Mouse (Mus musculus) heart, embryonic 16.5 days (tissue): ENCODE measurements at regions not wholly inside any gene's neighbourhood (a gene's known extent, or its start where the extent isn't known, plus 50 kb on each side); places are given as distances from the start of the nearest gene placed in this dataset.

Source experiments
- ATAC-seq: fragments of 200-750 bp; cut with Nextera tagmentation; replicated peaks from 2 replicates; pipeline ENCODE4 v1.8.0; 2017; ENCODE audit warnings: moderate number of reproducible peaks; ENCODE audit not compliant: insufficient read depth, low FRiP score; ENCODE audit errors: extremely low read depth
- H3K27ac ChIP-seq: fragments of 300-500 bp; sonication (generic); 2 replicates; pipeline ENCODE4 v1.5.1; 2014; ENCODE audit warnings: mild to moderate bottlenecking, low read length, control low read depth, moderate library complexity
- H3K27me3 ChIP-seq: fragments of 300-500 bp; sonication (generic); 2 replicates; pipeline ENCODE4 v1.6.1; 2014; ENCODE audit warnings: low read length, mixed read lengths; ENCODE audit not compliant: control insufficient read depth, insufficient read depth
- H3K36me3 ChIP-seq: fragments of 300-500 bp; sonication (generic); 2 replicates; pipeline ENCODE4 v1.6.1; 2014; ENCODE audit not compliant: control insufficient read depth, insufficient read depth
- H3K4me1 ChIP-seq: fragments of 300-500 bp; sonication (generic); 2 replicates; pipeline ENCODE4 v1.6.1; 2014; ENCODE audit warnings: low read length, mixed read lengths; ENCODE audit not compliant: control insufficient read depth, insufficient read depth
- H3K4me2 ChIP-seq: fragments of 300-500 bp; sonication (generic); 2 replicates; pipeline ENCODE4 v1.6.1; 2014; ENCODE audit warnings: low read depth, mild to moderate bottlenecking, control low read depth, low read length
- H3K4me3 ChIP-seq: fragments of 300-500 bp; sonication (generic); 2 replicates; pipeline ENCODE4 v1.5.1; 2014; ENCODE audit warnings: mild to moderate bottlenecking, control low read depth, low read length
- H3K9ac ChIP-seq: fragments of 300-500 bp; sonication (generic); 2 replicates; pipeline ENCODE4 v1.6.1; 2014; ENCODE audit warnings: low read length, control low read depth
- H3K9me3 ChIP-seq: fragments of 300-500 bp; sonication (generic); replicated peaks from 2 replicates; pipeline ENCODE4 v1.6.1; 2016; ENCODE audit warnings: low read length; ENCODE audit not compliant: control insufficient read depth
- WGBS: fragments of 180-500 bp; shearing (Covaris S2); extraction: QIAGEN DNeasy Blood & Tissue Kit; methylation state at CpG from one replicate; pipeline ENCODE4 v1.1.7; 2014; 5-methylcytosine and 5-hydroxymethylcytosine counted together

GRCm38 (mm10) chr5:90088541-90088940 lies 135.3 kb downstream of the Cox18 start:
- Histone ChIP-seq H3K4me3 (no peak overlapping the region), H3K27ac (no peak overlapping the region), H3K9ac (no peak overlapping the region), H3K9me3 (no peaks in the 10 kb centered on the region), H3K4me1 (no peaks in the 10 kb centered on the region), H3K27me3 (no peaks in the 10 kb centered on the region), H3K36me3 (no peaks in the 10 kb centered on the region), H3K4me2 (no peak overlapping the region)
- ATAC-seq: no peak
- WGBS: 90% methylated on average over 7 of the region's 7 CpGs

- Histone ChIP-seq H3K4me1 (no peaks in the 10 kb centered on the region), H3K4me2 (no peak overlapping the region), H3K27me3 (no peaks in the 10 kb centered on the region), H3K9ac (no peak overlapping the region), H3K4me3 (no peak overlapping the region), H3K36me3 (no peaks in the 10 kb centered on the region), H3K27ac (no peak overlapping the region), H3K9me3 (no peaks in the 10 kb centered on the region)
- no peak for ATAC-seq
- WGBS: 64% methylated on average over 6 of the region's 6 CpGs
These were observed 137.3 kb downstream of the Cox18 start for GRCm38 (mm10) chr5:90086491-90086890.

GRCm38 (mm10) chr5:90077025-90077536 lies 146.7 kb downstream of the Cox18 start:
- ATAC-seq: no peak
- no peak overlapping the region for H3K4me2 ChIP-seq
- 83% methylated on average over 6 of the region's 6 CpGs for WGBS

DNA sequence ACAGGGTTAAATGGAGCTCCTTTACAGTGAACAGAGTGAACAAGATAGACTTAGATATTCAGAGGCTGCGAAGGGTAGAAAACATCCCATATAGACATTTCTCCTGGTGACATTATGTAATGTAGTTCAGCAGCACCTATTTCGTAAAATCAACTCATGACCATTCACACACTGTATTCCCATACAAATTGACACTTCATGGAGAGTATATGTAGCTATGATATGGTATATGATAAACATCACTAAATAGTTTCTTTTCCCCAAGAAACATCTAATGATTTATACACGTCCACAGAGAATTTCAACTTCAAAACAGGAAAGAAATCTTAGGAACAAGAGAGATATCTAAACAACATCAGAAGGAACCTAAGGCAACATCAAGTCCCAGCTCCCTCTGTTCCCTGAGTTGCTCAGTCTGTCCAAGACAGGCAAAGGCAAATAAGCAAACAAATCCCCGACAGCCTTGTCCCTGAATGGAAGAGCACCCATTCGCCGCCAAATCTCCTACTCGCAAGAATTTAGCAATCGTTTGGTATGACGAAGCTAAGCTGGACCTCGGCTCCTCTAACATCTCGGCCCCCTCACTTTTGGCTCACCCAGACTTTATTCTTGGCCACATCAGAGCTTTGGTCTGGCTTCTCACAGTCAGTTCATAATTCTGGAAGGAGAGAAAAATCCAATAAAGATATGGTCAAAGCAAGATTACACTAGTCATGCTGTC lies 148.0 kb downstream of the Cox18 start:
- WGBS: 79% methylated on average over 11 of the region's 11 CpGs
- ATAC-seq: no peak
- H3K4me2 ChIP-seq: no peak overlapping the region
- no peaks in the 10 kb centered on the region for H3K4me1 ChIP-seq
- no peak overlapping the region for H3K27ac ChIP-seq
- no peak overlapping the region for H3K9ac ChIP-seq
- H3K9me3 ChIP-seq: no peaks in the 10 kb centered on the region
- H3K36me3 ChIP-seq: no peaks in the 10 kb centered on the region
- H3K27me3 ChIP-seq: no peaks in the 10 kb centered on the region
- H3K4me3 ChIP-seq: no peak overlapping the region

More at GRCm38 (mm10) chr5:90077025-90077536, 146.7 kb downstream of the Cox18 start:
- no peak overlapping the region for H3K9ac ChIP-seq
- H3K9me3 ChIP-seq: no peaks in the 10 kb centered on the region
- H3K4me3 ChIP-seq: no peak overlapping the region
- no peak overlapping the region for H3K27ac ChIP-seq
- H3K36me3 ChIP-seq: no peaks in the 10 kb centered on the region
- H3K4me1 ChIP-seq: no peaks in the 10 kb centered on the region
- H3K27me3 ChIP-seq: no peaks in the 10 kb centered on the region

DNA sequence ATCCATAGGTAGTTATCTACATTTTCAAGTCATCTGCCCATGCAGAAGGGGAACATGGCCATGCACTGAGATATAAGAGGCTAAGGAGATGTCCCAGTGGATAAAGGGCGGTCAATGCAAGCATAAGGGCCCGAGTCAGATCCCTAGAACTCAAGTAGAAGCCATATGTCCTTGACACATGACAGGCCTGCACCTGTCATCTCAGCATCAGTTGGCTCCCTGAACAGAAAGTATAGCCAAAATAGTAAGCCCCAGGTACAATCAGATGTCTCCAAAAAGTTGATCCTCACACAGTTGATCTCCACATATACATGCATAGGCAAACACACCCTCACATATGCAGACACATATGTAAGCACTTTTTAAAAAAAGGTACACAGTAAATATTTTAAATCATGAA lies 152.0 kb downstream of the Cox18 start:
- Histone ChIP-seq H3K9me3 (no peaks in the 10 kb centered on the region), H3K27me3 (no peaks in the 10 kb centered on the region), H3K4me3 (no peak overlapping the region), H3K4me1 (no peaks in the 10 kb centered on the region), H3K4me2 (no peak overlapping the region), H3K9ac (no peak overlapping the region), H3K27ac (no peak overlapping the region), H3K36me3 (no peaks in the 10 kb centered on the region)
- WGBS: 87% methylated on average over 2 of the region's 2 CpGs
- no peak for ATAC-seq

GRCm38 (mm10) chr5:90068601-90069000 lies 155.2 kb downstream of the Cox18 start:
- Histone ChIP-seq H3K27me3 (no peaks in the 10 kb centered on the region), H3K4me1 (peaks cover 8% of the 10 kb centered on the region)
- no peak for ATAC-seq

GRCm38 (mm10) chr5:90067817-90068216 lies 156.0 kb downstream of the Cox18 start:
- Histone ChIP-seq H3K4me2 (no peak overlapping the region), H3K27ac (no peak overlapping the region), H3K9ac (no peak overlapping the region), H3K4me3 (no peak overlapping the region), H3K27me3 (0 out of 2 replicates have a peak, but pooled peaks cover 4% of the 10 kb centered on the region), H3K4me1 (peaks cover 8% of the 10 kb centered on the region), H3K9me3 (no peaks in the 10 kb centered on the region), H3K36me3 (no peaks in the 10 kb centered on the region)
- WGBS: 55% methylated on average over 7 of the region's 7 CpGs
- ATAC-seq: no peak

More at GRCm38 (mm10) chr5:90068601-90069000, 155.2 kb downstream of the Cox18 start:
- H3K27ac ChIP-seq: no peak overlapping the region
- no peaks in the 10 kb centered on the region for H3K36me3 ChIP-seq
- no peak overlapping the region for H3K4me3 ChIP-seq
- H3K9me3 ChIP-seq: no peaks in the 10 kb centered on the region
- no peak overlapping the region for H3K4me2 ChIP-seq
- no peak overlapping the region for H3K9ac ChIP-seq

GRCm38 (mm10) chr5:90065884-90066615 lies 157.8 kb downstream of the Cox18 start:
- Histone ChIP-seq H3K4me1 (peaks cover 8% of the 10 kb centered on the region), H3K27ac (no peak overlapping the region), H3K4me3 (no peak overlapping the region), H3K27me3 (0 out of 2 replicates have a peak, but pooled peaks cover 4% of the 10 kb centered on the region), H3K9me3 (no peaks in the 10 kb centered on the region), H3K36me3 (no peaks in the 10 kb centered on the region), H3K9ac (no peak overlapping the region), H3K4me2 (no peak overlapping the region)
- ATAC-seq: peak; percentile 76
- 31% methylated on average over 6 of the region's 6 CpGs for WGBS

DNA sequence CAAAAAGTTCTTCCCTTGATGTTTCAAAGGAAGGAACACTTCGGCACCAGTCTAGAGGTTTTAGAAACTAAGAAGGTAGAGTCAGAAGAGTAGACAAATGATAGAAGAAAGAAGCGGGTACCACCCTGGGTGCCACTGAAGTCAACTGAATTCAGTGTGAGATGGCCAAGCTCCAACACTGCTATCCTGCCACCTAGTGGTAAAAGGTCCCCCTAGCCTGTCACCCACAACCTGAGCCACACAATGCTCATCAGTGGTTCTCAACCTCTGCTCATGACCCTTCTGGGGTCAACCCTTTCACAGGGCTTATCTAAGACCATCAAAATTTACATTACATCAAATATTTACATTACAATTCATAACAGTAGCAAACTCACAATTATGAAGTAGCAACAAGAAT lies 168.1 kb downstream of the Cox18 start:
- ATAC-seq: no peak
- Histone ChIP-seq H3K9me3 (no peaks in the 10 kb centered on the region), H3K9ac (no peak overlapping the region), H3K4me2 (no peak overlapping the region), H3K27ac (no peak overlapping the region), H3K27me3 (no peaks in the 10 kb centered on the region), H3K4me1 (no peaks in the 10 kb centered on the region), H3K36me3 (no peaks in the 10 kb centered on the region), H3K4me3 (no peak overlapping the region)
- 67% methylated on average over 2 of the region's 2 CpGs for WGBS
